Mouse (Mus musculus) B cell, adult 62 days (primary cell): ENCODE results near the gene Ifi207. TPM values are rescaled to one million over a fixed set of nuclear protein-coding genes. Genes with fewer than 3 reads are reported as not detected.

Experiments used
- total RNA-seq: library from RNA; stranded (reverse); gene quantifications from 4 replicates; pipeline ENCODE4 v1.2.4, GENCODE M21; 2023

Ifi207 gene
- 1.1 to 1.4 TPM (median 1.3 TPM) in 4 replicates for total RNA-seq

DNA sequence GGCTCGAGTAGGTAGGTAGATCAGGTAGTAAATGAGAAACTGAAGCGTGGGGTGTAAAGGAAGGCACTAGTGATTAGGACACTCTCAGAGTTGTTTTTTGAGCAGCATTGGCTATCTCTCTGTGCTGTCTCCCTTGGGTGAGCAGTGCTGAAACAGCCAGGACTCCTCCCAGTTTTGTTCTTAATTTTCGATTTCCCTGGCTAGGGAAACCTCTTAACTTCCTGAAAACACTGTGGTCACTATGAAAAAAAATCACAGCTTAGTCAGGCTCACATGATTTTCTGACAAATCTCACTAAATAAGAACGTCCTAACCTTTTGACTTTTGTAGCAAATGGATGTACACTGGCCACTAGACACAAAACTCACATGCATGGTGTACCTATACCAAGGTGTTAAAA, at the start of gene Ifi207:
TSS of gene Ifi207 (minus strand) at position 92 of the 400 bp plus-strand sequence.

DNA sequence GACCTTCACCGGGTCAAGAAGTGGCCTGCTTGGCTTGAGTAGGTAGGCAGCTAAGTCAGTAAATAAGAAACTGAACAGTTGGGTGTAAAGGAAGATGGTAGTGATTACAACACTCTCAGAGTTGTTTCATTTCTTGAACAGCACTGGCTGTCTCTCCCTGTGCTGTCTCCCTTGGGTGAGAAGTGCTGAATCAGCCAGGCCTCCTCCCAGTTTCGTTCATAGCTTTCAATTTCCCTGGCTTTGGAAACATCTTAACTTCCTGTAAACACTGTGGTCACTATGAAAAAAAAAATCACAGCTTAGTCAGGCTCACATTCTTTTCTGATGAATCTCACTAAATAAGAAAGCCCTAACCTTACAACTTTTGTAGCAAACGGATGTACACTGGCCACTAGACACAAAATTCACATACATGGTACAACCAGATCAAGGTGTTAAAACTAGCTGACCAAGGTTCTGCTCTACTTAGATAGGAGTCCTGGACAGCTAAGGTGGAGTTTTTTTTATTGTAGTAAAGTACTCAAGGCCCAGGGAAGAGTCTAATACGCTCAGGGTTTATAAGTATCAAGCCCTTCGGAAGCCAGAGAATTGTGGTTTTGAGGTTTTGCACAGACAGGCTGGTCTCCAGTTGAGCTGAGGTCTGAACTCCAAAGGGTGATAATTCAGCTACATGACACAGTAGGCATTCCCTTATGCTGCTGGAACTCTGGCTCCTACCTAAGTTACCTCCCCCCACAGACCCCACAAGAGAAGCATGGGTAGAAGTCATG, 25.5 kb upstream of the Ifi207 start, which contains the start of gene Ifi204:
TSS of gene Ifi204 (minus strand) at position 96 of the 770 bp plus-strand sequence.

DNA sequence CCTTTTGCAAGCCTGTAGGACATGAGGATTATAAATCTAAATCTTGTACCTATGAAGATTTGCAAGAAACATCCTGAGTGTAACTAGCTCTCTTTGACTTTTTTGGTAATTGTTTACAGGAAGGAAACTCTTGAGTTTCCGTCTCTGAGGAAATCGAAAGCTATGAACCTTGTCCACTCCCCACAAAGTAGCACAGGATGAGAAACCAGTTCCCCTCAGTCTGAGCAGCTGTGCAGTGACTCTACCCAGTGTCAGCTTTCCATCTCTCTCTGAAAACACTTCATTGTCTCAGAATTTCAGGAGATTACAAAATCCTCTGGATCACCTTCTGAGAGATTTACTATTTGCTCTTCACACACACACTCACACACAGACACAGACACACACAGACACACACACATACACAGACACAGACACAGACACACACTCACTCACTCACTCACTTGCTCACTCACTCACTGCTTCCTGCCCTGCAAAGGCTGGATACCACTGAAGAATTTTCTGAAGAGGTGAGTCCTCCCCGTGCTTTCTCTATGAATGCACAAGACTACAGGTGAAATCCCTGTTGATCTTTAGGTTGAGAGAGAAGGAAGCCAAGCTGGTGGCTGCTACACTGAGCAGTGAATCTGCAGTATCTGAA, 68.0 kb downstream of the Ifi207 start, which contains the start of gene Ifi208:
TSS of gene Ifi208 (plus strand) at position 218 of the 640 bp plus-strand sequence.

Other genes starting within 250 kb of the Ifi207 start
- gene Ifi214, start 205.8 kb downstream of the Ifi207 start, total RNA-seq, result 26.1 to 32.4 TPM (median 26.7 TPM) in 4 replicates
- 81.2 to 98.4 TPM (median 92.8 TPM) in 4 replicates for gene Ifi213, start 142.5 kb downstream of the Ifi207 start, total RNA-seq
- gene Ifi209, start 110.8 kb downstream of the Ifi207 start, total RNA-seq, result 166 to 193 TPM (median 180 TPM) in 4 replicates
- 31.6 to 37.4 TPM (median 34.4 TPM) in 4 replicates for gene Ifi208, start 68.1 kb downstream of the Ifi207 start, total RNA-seq
- 10.1 to 13.1 TPM (median 11.2 TPM) in 4 replicates for gene Ifi204, start 25.2 kb upstream of the Ifi207 start, total RNA-seq
- gene Ifi211, start 171.3 kb upstream of the Ifi207 start, total RNA-seq, result 0.33 to 0.35 TPM in 2 of 4 replicates, not detected in the others
- gene Mndal, start 200.7 kb upstream of the Ifi207 start, total RNA-seq, result 484 to 551 TPM (median 509 TPM) in 4 replicates
- gene Ifi203, start 200.9 kb upstream of the Ifi207 start, total RNA-seq, result 242 to 252 TPM (median 247 TPM) in 4 replicates
- gene Ifi202b, start 241.0 kb upstream of the Ifi207 start, total RNA-seq, result not detected in 4 replicates